Mouse (Mus musculus): Measurements from ENCODE around the gene Sema3b. TPM values are rescaled to one million over a fixed set of nuclear protein-coding genes. Genes with fewer than 3 reads are reported as not detected.

Gene Sema3b
- polyA plus RNA-seq, 1 experiment from 2014 or later = 2.6 TPM

GRCm38 (mm10) chr9:107607036-107607435 is 2.0 kb downstream of the Sema3b start:
- Histone ChIP-seq H3K9ac (0 out of 2 replicates have a peak overlapping the region, but pooled peaks have one; percentile 25), H3K4me2 (no peak overlapping the region), H3K27ac (no peak overlapping the region), H3K36me3 (replicated peaks) (no peaks in the 10 kb centered on the region), H3K4me1 (peaks cover 63% of the 10 kb centered on the region), H3K4me3 (replicated peaks) (no peak overlapping the region), H3K9me3 (no peaks in the 10 kb centered on the region), H3K27me3 (no peaks in the 10 kb centered on the region; the same call in 1 of the 2 replicates)
- ATAC-seq (ENCODE audit: low FRiP score) = no peak
- WGBS = 75% methylated on average over 2 of the region's 2 CpGs

GRCm38 (mm10) chr9:107606591-107606990 is 2.4 kb downstream of the Sema3b start:
- H3K4me3 ChIP-seq (replicated peaks) = no peak overlapping the region
- H3K9me3 ChIP-seq = no peaks in the 10 kb centered on the region
- peaks cover 58% of the 10 kb centered on the region for H3K4me1 ChIP-seq
- peak overlapping the region; percentile 25; the same call in 1 of the 2 replicates for H3K9ac ChIP-seq
- H3K27ac ChIP-seq = no peak overlapping the region
- no peak overlapping the region for H3K4me2 ChIP-seq
- H3K36me3 ChIP-seq (replicated peaks) = no peaks in the 10 kb centered on the region
- 21% methylated on average over 9 of the region's 9 CpGs for WGBS
- no peak for ATAC-seq (ENCODE audit: low FRiP score)
- H3K27me3 ChIP-seq = no peaks in the 10 kb centered on the region; the same call in 1 of the 2 replicates

- H3K27ac ChIP-seq = 0 out of 2 replicates have a peak overlapping the region, but pooled peaks have one; percentile 1
- 41% methylated on average over 23 of the region's 23 CpGs for WGBS
Observed at GRCm38 (mm10) chr9:107605041-107605661, 3.9 kb downstream of the Sema3b start.

GRCm38 (mm10) chr9:107603251-107603650 is 5.8 kb downstream of the Sema3b start:
- Histone ChIP-seq H3K4me1 (peaks cover 38% of the 10 kb centered on the region), H3K4me3 (replicated peaks) (no peak overlapping the region), H3K27me3 (peaks cover 8% of the 10 kb centered on the region; the same call in 1 of the 2 replicates), H3K9ac (no peak overlapping the region), H3K9me3 (no peaks in the 10 kb centered on the region), H3K4me2 (no peak overlapping the region), H3K27ac (no peak overlapping the region), H3K36me3 (replicated peaks) (no peaks in the 10 kb centered on the region)
- 80% methylated on average over 6 of the region's 6 CpGs for WGBS
- ATAC-seq (ENCODE audit: low FRiP score) = no peak

More at GRCm38 (mm10) chr9:107605041-107605661, 3.9 kb downstream of the Sema3b start:
- Histone ChIP-seq H3K36me3 (replicated peaks) (no peaks in the 10 kb centered on the region), H3K9me3 (no peaks in the 10 kb centered on the region), H3K27me3 (peaks cover 3% of the 10 kb centered on the region; the same call in 1 of the 2 replicates), H3K9ac (0 out of 2 replicates have a peak overlapping the region, but pooled peaks have one; percentile 21), H3K4me2 (peak overlapping the region; percentile 15; the same call in 1 of the 2 replicates), H3K4me1 (peaks cover 53% of the 10 kb centered on the region), H3K4me3 (replicated peaks) (no peak overlapping the region)
- no peak for ATAC-seq (ENCODE audit: low FRiP score)

GRCm38 (mm10) chr9:107602068-107602648 is 6.9 kb downstream of the Sema3b start:
- H3K9ac ChIP-seq = no peak overlapping the region
- H3K27me3 ChIP-seq = peaks cover 8% of the 10 kb centered on the region; the same call in 1 of the 2 replicates
- no peaks in the 10 kb centered on the region for H3K36me3 ChIP-seq (replicated peaks)
- H3K27ac ChIP-seq = no peak overlapping the region
- WGBS = 13% methylated on average over 10 of the region's 10 CpGs
- no peak overlapping the region for H3K4me2 ChIP-seq
- H3K4me1 ChIP-seq = peaks cover 29% of the 10 kb centered on the region
- no peak overlapping the region for H3K4me3 ChIP-seq (replicated peaks)
- no peaks in the 10 kb centered on the region for H3K9me3 ChIP-seq
- ATAC-seq (ENCODE audit: low FRiP score) = peak; percentile 74

GRCm38 (mm10) chr9:107601275-107601674 is 7.8 kb downstream of the Sema3b start:
- no peak for ATAC-seq (ENCODE audit: low FRiP score)
- Histone ChIP-seq H3K36me3 (replicated peaks) (no peaks in the 10 kb centered on the region), H3K9ac (no peak overlapping the region), H3K27ac (no peak overlapping the region), H3K4me1 (peaks cover 21% of the 10 kb centered on the region), H3K4me3 (replicated peaks) (no peak overlapping the region), H3K27me3 (peaks cover 8% of the 10 kb centered on the region; the same call in 1 of the 2 replicates), H3K4me2 (no peak overlapping the region), H3K9me3 (no peaks in the 10 kb centered on the region)
- WGBS = 91% methylated on average over 11 of the region's 11 CpGs

GRCm38 (mm10) chr9:107600745-107601144 is 8.3 kb downstream of the Sema3b start:
- Histone ChIP-seq H3K36me3 (replicated peaks) (no peaks in the 10 kb centered on the region), H3K4me2 (no peak overlapping the region), H3K27ac (no peak overlapping the region), H3K9me3 (no peaks in the 10 kb centered on the region), H3K4me1 (peaks cover 21% of the 10 kb centered on the region), H3K9ac (no peak overlapping the region), H3K27me3 (peaks cover 8% of the 10 kb centered on the region; the same call in 1 of the 2 replicates), H3K4me3 (replicated peaks) (no peak overlapping the region)
- WGBS = 84% methylated on average over 12 of the region's 12 CpGs
- no peak for ATAC-seq (ENCODE audit: low FRiP score)

- H3K9ac ChIP-seq = no peak overlapping the region; the same call in 1 of the 2 replicates
- H3K4me3 ChIP-seq (replicated peaks) = no peak overlapping the region
- H3K27me3 ChIP-seq = peaks cover 8% of the 10 kb centered on the region; the same call in 1 of the 2 replicates
- no peak overlapping the region for H3K4me2 ChIP-seq
- ATAC-seq (ENCODE audit: low FRiP score) = no peak
- H3K4me1 ChIP-seq = peaks cover 14% of the 10 kb centered on the region
- WGBS = 72% methylated on average over 14 of the region's 14 CpGs
- H3K36me3 ChIP-seq (replicated peaks) = no peaks in the 10 kb centered on the region
- no peak overlapping the region for H3K27ac ChIP-seq
- H3K9me3 ChIP-seq = no peaks in the 10 kb centered on the region
Observed at GRCm38 (mm10) chr9:107599842-107600241, 9.2 kb downstream of the Sema3b start.

- H3K36me3 ChIP-seq (replicated peaks) = no peaks in the 10 kb centered on the region
- 91% methylated on average over 9 of the region's 9 CpGs for WGBS
- no peaks in the 10 kb centered on the region for H3K9me3 ChIP-seq
- H3K4me2 ChIP-seq = no peak overlapping the region
- H3K27me3 ChIP-seq = peaks cover 8% of the 10 kb centered on the region; the same call in 1 of the 2 replicates
- H3K27ac ChIP-seq = no peak overlapping the region
- peaks cover 10% of the 10 kb centered on the region for H3K4me1 ChIP-seq
- ATAC-seq (ENCODE audit: low FRiP score) = no peak
- H3K9ac ChIP-seq = no peak overlapping the region
- H3K4me3 ChIP-seq (replicated peaks) = no peak overlapping the region
Observed at GRCm38 (mm10) chr9:107599433-107599832, 9.6 kb downstream of the Sema3b start.

- Histone ChIP-seq H3K27ac (no peak overlapping the region), H3K4me1 (peaks cover 7% of the 10 kb centered on the region), H3K4me2 (no peak overlapping the region), H3K36me3 (replicated peaks) (peaks cover 9% of the 10 kb centered on the region), H3K27me3 (peaks cover 8% of the 10 kb centered on the region; the same call in 1 of the 2 replicates), H3K4me3 (replicated peaks) (no peak overlapping the region), H3K9me3 (no peaks in the 10 kb centered on the region), H3K9ac (no peak overlapping the region)
- no peak for ATAC-seq (ENCODE audit: low FRiP score)
- WGBS = 90% methylated on average over 5 of the region's 5 CpGs
Observed at GRCm38 (mm10) chr9:107598385-107598784, 10.6 kb downstream of the Sema3b start.

GRCm38 (mm10) chr9:107596619-107597569 is 12.1 kb downstream of the Sema3b start:
- no peak overlapping the region for H3K4me3 ChIP-seq (replicated peaks)
- H3K9ac ChIP-seq = no peak overlapping the region
- no peak overlapping the region for H3K4me2 ChIP-seq
- no peak for ATAC-seq (ENCODE audit: low FRiP score)
- WGBS = 91% methylated on average over 11 of the region's 11 CpGs
- H3K4me1 ChIP-seq = no peaks in the 10 kb centered on the region
- H3K36me3 ChIP-seq (replicated peaks) = peaks cover 24% of the 10 kb centered on the region
- H3K9me3 ChIP-seq = no peaks in the 10 kb centered on the region
- H3K27me3 ChIP-seq = peaks cover 8% of the 10 kb centered on the region; the same call in 1 of the 2 replicates
- H3K27ac ChIP-seq = no peak overlapping the region
